Mouse (Mus musculus): ENCODE results near the gene Slc35e3.
A peak's percentile ranks its signal among the peaks of the same experiment; 100 is the strongest.
"Not testable (repeated sequence)": the region's sequence is repeated elsewhere in the genome, so short reads cannot be mapped to it uniquely, and the experiment has no call there.

The Slc35e3 gene

GRCm38 (mm10) chr10:117732184-117732583 is 14.0 kb downstream of the Slc35e3 start:
- no peak for DNase-seq

GRCm38 (mm10) chr10:117731244-117732101 is 14.7 kb downstream of the Slc35e3 start:
- DNase-seq, result peak; percentile 81

- DNase-seq, result no peak
These were observed 15.4 kb downstream of the Slc35e3 start for GRCm38 (mm10) chr10:117730637-117731203.

- DNase-seq, result no peak
These were observed 16.0 kb downstream of the Slc35e3 start for GRCm38 (mm10) chr10:117730140-117730539.

GRCm38 (mm10) chr10:117729139-117729814 is 16.9 kb downstream of the Slc35e3 start:
- DNase-seq, result no peak

- no peak for DNase-seq
These were observed 17.6 kb downstream of the Slc35e3 start for GRCm38 (mm10) chr10:117728574-117728973.

- no peak for DNase-seq
These were observed 18.6 kb downstream of the Slc35e3 start for GRCm38 (mm10) chr10:117727518-117728110.

- no peak for DNase-seq
These were observed 19.2 kb downstream of the Slc35e3 start for GRCm38 (mm10) chr10:117726888-117727385.

GRCm38 (mm10) chr10:117726350-117726749 is 19.8 kb downstream of the Slc35e3 start:
- no peak for DNase-seq

- no peak for DNase-seq
These were observed 20.5 kb downstream of the Slc35e3 start for GRCm38 (mm10) chr10:117725671-117726070.

- DNase-seq, result no peak
These were observed 21.3 kb downstream of the Slc35e3 start for GRCm38 (mm10) chr10:117724804-117725361.

- no peak for DNase-seq
These were observed 21.9 kb downstream of the Slc35e3 start for GRCm38 (mm10) chr10:117724136-117724718.

GRCm38 (mm10) chr10:117718161-117719119 is 27.7 kb downstream of the Slc35e3 start:
- DNase-seq, result peak; percentile 77

- peak; percentile 83 for DNase-seq
These were observed 28.6 kb downstream of the Slc35e3 start for GRCm38 (mm10) chr10:117717583-117717982.

GRCm38 (mm10) chr10:117716686-117717085 is 29.5 kb downstream of the Slc35e3 start:
- no peak for DNase-seq

- DNase-seq, result not testable (repeated sequence)
These were observed 30.5 kb downstream of the Slc35e3 start for GRCm38 (mm10) chr10:117715654-117716053.

GRCm38 (mm10) chr10:117714928-117715500 is 31.2 kb downstream of the Slc35e3 start:
- no peak for DNase-seq

GRCm38 (mm10) chr10:117714048-117714545 is 32.1 kb downstream of the Slc35e3 start:
- no peak for DNase-seq

GRCm38 (mm10) chr10:117713466-117713865 is 32.7 kb downstream of the Slc35e3 start:
- DNase-seq, result no peak

GRCm38 (mm10) chr10:117712871-117713270 is 33.3 kb downstream of the Slc35e3 start:
- DNase-seq, result no peak

All from kidney, postnatal 10 days (tissue).